Mouse (Mus musculus) layer of hippocampus, adult 2 months (tissue): ENCODE data around the gene Ccdc13. TPM values are rescaled to one million over a fixed set of nuclear protein-coding genes. Genes with fewer than 3 reads are reported as not detected.

ENCODE experiments used
- DNase-seq, 2 experiments: peaks; one replicate each; pipeline ENCODE4 v3.0.0; 2022; ENCODE audit warnings: low spot score in 2 of 2
- H3K27ac ChIP-seq: fragments of 200-600 bp; 2 replicates; pipeline ENCODE4 v1.8.1; 2022
- H3K4me3 ChIP-seq: fragments of 200-600 bp; 2 replicates; pipeline ENCODE4 v1.8.1; 2022; ENCODE audit warnings: mild to moderate bottlenecking
- CTCF ChIP-seq: fragments of 200-600 bp; conservative IDR thresholded peaks from 2 replicates; pipeline ENCODE4 v1.8.1; 2022; ENCODE audit warnings: antibody characterized with exemption, mild to moderate bottlenecking, moderate library complexity
- total RNA-seq, 2 experiments: library from RNA; stranded (reverse); gene quantifications; 2 replicates each; pipeline ENCODE4 v1.2.3; 2021

The Ccdc13 gene
- total RNA-seq, 2 experiments from 2014 or later = 7.8 to 10.0 TPM

DNA sequence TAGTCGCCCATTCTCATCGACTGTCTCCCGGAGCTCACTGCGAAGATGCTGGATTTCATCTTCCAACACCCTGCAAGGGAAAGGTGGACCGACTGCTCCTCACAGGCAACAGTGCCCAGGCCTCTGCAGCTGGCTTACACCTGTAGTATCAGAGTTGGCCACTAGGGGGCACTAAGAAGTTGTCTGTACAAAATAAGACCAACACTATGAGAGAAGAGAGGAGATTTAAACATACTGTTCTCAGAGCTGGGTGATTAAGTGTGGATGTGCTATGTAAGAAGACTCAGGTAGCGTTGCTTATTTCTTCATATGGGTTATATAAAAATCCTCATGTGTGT is 8.3 kb downstream of the Ccdc13 start:
- peak; percentile 80 to 90 for DNase-seq
- peak; percentile 89 for TF ChIP-seq CTCF
- H3K4me3 ChIP-seq = no peak overlapping the region
- H3K27ac ChIP-seq = peak overlapping the region; percentile 85

DNA sequence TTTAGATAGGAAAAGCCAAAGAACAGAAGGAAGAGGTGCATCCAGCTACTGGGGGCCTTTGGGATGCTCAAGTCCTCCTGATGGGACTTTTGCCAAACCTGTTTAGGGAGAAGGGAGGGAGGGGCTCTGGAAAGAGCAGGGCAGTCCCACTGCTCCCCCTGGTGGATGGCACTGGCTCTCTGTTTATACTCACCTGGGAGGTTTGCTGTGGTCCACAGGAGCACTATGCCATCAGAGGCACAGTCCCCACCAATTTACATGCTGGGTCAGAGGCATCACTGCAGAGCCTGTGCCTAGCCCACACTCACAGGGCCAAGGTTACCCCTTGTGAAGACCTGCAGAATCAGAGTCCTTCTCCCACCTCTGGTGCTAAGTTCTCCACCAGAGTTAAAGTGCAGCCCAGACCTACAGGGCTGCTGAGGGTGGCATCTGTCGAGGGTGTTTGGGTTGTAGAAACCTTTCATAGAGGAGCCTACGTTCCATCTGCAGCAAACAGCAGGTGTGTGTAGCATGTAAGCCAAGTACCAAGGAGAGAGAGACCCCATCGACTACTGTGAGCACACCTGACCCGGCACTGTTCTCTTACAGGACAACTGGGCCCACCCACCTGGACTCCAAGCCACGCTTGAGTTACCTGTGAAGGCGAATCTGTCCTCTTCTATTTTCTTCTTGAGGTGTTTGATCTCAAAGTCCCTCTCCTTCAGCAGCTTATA is 8.9 kb downstream of the Ccdc13 start:
- DNase-seq = peak in 1 of 2 experiments; percentile 75

DNA sequence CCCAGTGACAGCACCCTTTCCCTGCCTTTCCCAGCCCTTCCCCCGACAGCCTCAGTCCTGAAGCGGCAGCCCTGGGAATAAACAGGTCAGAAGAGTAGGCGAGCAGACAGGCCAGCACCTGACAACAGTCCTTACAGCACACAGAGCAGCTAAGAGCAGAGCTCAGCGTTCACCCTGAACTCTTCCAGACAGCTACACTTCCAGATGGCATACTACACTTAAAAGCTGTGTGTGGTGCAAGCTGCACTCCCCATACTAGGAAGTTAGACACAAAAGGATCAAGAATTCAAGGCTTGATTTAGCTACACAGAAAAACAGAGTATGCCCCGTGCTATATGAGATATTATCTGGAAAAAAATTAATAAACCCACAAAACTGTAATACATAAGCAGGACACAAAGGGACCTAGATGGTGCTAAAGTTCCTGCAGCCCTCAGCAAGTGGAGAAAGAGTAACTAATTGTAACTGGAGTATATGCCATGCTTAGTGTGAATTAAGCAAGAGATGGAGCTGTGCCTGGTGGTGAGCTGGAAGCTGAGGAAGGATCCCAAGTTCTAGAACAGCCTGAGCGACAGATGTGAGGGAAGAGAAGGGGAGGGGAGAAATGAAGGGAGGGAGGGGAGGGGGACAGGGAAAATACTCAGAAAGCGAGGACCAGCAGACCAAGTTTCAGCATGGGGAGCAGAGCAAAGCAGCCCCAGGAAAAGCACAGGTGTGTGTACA is 9.8 kb downstream of the Ccdc13 start:
- Histone ChIP-seq H3K4me3 (no peak overlapping the region), H3K27ac (peak overlapping the region; percentile 85)
- no peak for TF ChIP-seq CTCF
- no peak for DNase-seq

More for the DNA sequence above, 8.9 kb downstream of the Ccdc13 start:
- TF ChIP-seq CTCF = peak; percentile 81
- H3K27ac ChIP-seq = peak overlapping the region; percentile 85
- no peak overlapping the region for H3K4me3 ChIP-seq

DNA sequence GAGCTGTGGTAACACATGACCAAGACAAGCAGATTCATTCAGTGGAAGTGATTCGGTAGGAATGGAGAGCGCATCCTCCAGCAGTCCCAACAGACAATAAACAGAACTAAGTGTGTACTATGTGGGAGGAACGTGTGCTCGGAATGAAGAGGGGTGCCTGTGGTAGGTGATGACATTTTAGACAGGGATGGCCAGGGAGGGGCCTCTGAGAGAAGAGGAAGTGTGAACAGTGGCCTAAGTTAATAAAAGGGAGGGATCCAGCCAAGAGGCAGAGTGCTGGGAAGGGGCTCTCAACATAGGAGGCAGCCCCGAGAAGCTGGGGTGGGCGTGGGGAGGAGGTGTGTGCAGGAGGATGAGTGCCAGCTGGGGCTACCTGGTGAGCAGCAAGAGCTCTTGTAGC is 10.9 kb downstream of the Ccdc13 start:
- Histone ChIP-seq H3K4me3 (no peak overlapping the region), H3K27ac (no peak overlapping the region)
- no peak for TF ChIP-seq CTCF
- no peak for DNase-seq

DNA sequence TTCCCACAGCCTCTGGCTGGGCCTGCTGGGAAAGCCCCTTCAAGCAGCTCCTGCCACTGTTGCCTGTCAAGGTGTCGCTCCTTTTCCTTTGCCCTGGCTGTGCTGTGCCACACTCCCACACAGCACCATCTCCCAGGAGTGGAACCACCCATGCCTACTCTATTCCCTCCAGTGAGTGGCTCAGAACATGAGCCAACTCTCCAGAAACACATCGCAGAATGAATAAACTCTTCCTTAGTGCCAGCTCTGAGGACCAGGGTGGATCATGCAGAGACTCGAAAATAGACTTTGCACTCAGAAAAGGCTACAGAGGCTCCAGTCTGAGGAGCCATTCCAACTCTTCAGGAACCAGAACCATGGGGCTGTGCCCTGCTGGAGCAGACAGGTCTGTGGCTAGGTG is 12.9 kb downstream of the Ccdc13 start:
- no peak for DNase-seq
- Histone ChIP-seq H3K4me3 (no peak overlapping the region), H3K27ac (peak overlapping the region; percentile 49)
- no peak for TF ChIP-seq CTCF

DNA sequence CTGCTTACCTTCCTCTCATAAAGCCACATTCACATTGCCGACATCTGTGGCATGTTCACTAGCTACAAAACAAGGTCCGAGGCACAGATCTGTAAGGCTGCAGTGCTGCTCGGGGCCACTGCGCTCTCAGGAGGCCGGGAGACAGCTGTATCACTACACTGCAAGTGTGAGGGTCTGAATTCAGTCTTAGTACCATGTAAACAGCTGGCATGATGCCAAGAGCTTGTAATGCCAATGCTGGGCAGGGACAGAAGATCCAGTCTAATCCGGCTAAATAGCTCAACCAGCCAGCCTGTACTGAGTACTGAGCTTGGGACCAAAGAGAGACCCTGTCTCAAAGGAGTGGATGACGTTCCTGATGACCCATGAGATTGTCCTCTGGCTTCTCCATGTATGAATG is 15.3 kb downstream of the Ccdc13 start:
- TF ChIP-seq CTCF = no peak
- DNase-seq = no peak
- no peak overlapping the region for H3K4me3 ChIP-seq
- H3K27ac ChIP-seq = peak overlapping the region; percentile 91

DNA sequence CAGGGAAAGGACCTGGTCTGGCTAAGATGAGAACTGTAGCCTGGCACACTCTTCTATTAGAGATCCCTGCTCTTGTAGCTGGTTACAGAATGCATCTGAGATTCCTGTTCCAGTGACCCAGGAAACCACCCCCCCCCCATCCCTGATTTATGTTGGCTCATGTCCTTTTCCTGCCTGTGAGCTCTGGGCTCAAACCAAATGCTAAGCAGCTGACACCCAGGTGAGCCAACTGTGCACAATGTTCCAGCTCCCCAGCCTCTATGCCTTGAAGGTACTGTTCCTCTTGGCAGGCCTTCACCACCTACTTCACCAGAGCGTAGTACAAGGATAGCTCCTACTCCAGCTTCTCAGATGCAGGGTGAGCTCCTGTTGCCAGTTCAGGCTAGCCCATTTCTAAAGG is 16.2 kb downstream of the Ccdc13 start:
- TF ChIP-seq CTCF = no peak

DNA sequence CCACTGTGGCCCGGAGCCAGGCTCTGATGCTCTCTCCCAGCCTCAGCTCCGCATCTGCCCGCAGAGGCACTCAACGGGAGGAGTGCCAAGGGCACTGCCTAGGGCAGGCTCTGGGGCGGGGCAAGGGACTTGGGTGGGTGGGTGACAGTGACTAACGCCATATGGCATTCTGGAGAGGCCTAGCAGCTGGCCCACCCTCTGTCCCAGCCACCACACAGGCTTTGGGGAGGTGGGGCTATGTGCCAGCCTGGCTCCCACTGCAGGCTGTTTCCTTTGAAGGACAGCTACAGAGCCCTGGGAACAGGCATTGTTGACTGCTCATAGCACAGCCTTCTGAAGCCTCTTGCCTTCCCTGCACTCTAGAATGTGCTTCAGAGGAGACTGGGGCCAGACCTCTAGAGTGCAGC is 16.7 kb downstream of the Ccdc13 start:
- peak overlapping the region; percentile 91 for H3K27ac ChIP-seq
- no peak overlapping the region for H3K4me3 ChIP-seq
- no peak for TF ChIP-seq CTCF
- peak; percentile 60 to 67 for DNase-seq

More for the DNA sequence above, 16.2 kb downstream of the Ccdc13 start:
- Histone ChIP-seq H3K4me3 (no peak overlapping the region), H3K27ac (peak overlapping the region; percentile 91)
- DNase-seq = no peak

DNA sequence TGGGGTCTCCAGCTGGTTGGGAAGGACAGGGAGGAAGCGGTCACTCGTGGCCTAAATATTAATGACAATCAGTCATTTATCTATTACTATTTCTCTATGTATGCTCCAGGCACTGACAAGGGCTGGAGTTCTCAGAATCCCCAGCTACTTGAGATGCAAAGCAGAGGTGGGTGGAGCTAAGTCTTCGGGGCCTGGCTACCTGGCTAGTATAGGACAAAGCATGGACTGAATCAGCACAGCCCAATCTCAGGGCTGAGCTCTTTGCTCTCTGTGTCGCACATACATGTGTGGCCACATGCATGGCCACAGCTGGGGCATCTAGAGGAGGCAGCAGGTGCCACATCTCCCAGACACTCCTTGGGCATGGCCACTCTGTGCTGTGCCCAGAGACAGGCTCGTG is 18.5 kb downstream of the Ccdc13 start:
- Histone ChIP-seq H3K4me3 (no peak overlapping the region), H3K27ac (peak overlapping the region; percentile 95)
- no peak for TF ChIP-seq CTCF
- DNase-seq = no peak

DNA sequence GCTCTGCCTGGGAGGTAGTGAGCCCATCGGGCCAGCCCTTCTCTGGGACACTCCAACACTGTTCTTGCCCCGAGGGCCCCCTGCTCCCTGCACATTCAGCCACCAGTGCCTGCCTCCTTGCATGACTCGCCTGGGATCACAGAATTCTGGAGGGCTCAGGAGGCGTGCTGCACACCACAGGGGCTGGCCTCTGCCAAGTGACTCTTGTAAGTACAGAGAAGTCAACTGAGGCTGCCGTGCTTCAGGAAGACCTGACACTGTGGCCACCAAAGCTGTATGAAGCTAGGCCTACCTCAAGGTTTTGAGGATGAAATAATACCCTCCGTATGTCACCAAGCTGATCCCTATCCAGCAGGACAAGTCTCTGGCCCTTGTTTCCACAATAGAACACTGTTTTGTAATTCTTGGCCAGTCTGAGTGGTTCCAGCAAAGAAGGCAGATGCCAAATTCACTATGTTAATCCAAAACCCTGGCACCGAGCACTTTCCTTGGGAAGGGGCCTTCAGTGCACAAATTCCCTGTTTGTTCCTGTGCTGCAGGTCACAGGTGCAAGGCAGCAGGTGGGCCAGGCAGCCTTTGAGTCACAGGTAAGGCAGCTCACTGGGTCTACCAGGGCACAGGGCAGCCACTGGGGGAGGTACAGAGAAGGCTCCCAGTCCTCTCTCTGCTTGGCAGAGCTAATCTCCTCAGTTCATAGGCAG is 19.3 kb downstream of the Ccdc13 start:
- H3K27ac ChIP-seq = peak overlapping the region; percentile 95
- no peak overlapping the region for H3K4me3 ChIP-seq
- peak in 1 of 2 experiments; percentile 31 for DNase-seq
- no peak for TF ChIP-seq CTCF

DNA sequence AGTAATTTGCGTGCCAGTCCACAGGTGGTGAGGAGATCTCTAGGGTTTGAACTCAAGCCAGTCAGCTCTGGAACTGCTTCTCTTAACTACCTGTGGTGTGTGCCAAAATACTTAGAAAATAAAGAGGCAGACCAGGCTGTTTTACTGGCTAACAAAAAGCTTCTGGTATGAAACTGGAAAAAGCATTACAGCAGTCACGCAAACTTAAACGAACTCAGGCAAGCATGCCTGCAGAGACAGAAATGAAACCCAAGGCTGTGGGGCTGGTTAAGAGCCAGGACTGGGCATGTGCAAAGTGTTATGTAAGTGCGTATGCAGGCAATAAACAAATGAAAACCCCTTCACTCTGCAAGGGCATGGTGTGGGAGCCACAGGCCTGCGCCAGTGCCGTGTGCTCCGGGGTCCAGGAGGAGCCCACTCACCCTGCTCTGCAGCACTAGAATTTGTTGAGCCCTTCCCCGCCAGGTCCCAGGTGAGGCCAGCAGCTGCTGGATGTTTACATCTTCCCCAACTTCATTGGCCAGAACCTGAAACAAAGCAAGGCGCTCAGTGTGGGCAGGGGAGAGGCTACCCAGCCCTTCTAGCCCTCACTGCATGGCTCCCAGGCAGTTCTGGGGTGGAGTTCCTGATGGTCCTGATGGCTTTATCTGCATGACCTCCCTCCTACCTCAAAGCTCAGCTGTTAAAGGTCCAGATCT is 20.0 kb downstream of the Ccdc13 start:
- peak; percentile 43 to 61 for DNase-seq

DNA sequence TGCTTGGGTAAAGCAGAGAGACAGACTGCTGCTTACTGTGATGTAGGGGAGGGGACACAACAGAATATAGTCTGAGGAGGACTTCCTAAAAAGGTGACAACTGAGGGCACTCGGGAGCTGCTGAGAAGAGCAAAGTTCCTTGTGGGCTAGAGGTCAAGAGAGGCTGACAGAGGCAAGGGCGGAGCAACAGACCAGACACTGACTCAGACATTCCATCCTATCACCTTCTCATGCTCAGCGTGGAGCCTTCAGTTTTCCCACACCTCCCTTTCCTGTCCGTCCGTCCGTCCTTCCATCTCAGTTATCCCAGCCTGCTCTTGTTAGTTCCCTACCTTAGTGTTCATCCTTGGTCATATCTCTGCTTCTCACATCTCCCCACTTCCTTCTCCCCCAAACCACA is 24.1 kb downstream of the Ccdc13 start:
- Histone ChIP-seq H3K27ac (no peak overlapping the region), H3K4me3 (no peak overlapping the region)
- TF ChIP-seq CTCF = no peak
- DNase-seq = no peak

More for the DNA sequence above, 20.0 kb downstream of the Ccdc13 start:
- Histone ChIP-seq H3K4me3 (no peak overlapping the region), H3K27ac (peak overlapping the region; percentile 95)
- TF ChIP-seq CTCF = no peak
